Comparison of ENCODE assay signal across 15 mouse cellular contexts in genomic region chr7:43918871-43919270, GRCm38 (mm10). TPM values are rescaled to one million over a fixed set of nuclear protein-coding genes. Genes with fewer than 3 reads are reported as not detected.
"Had no signal": no experiment of that assay in that cellular context is flagged by ENCODE, and none has a peak within 500 bp of the region (broad histone marks: within the 10 kb centered on the region; RNA-seq: fewer than 3 reads in every experiment).

No protein-coding gene starts in this region.

- DNase-seq: liver, postnatal 0 days; lung, adult 2 months; lung, postnatal 14 days; lung, postnatal 36 days; midbrain, embryonic 14.5 days; retina, postnatal 1 day; right cerebral cortex, adult 18-20 months; right cerebral cortex, postnatal 25 days; right cerebral cortex, postnatal 4 days; spleen, adult 18-20 months; thymus, adult 2 months; thymus, postnatal 25 days; thymus, postnatal 4 days had no signal

- ATAC-seq: lung, postnatal 0 days had no signal

RNA-seq across cellular contexts. Expression of gene Klk15, which starts 14.7 kb away (rescaled TPM):
- total RNA-seq: megakaryocyte progenitor cell, adult 5-6 weeks had no signal

RNA-seq across cellular contexts. Expression of gene Klk1b8, which starts 31.6 kb away (rescaled TPM):
- total RNA-seq: megakaryocyte progenitor cell, adult 5-6 weeks had no signal

RNA-seq across cellular contexts. Expression of gene Klk4, which starts 37.9 kb away (rescaled TPM):
- total RNA-seq: megakaryocyte progenitor cell, adult 5-6 weeks had no signal

RNA-seq across cellular contexts. Expression of gene Klk1b1, which starts 47.7 kb away (rescaled TPM):
- total RNA-seq: megakaryocyte progenitor cell, adult 5-6 weeks had no signal

RNA-seq across cellular contexts. Expression of gene Klk1b9, which starts 57.0 kb away (rescaled TPM):
- total RNA-seq: megakaryocyte progenitor cell, adult 5-6 weeks had no signal
